Mouse (Mus musculus) kidney, adult 8-10 months (tissue): ENCODE data around the gene Mvb12a.

Source experiments
- DNase-seq, 2 experiments: peaks; one replicate each; pipeline ENCODE4 v3.0.0; 2022

The Mvb12a gene

DNA sequence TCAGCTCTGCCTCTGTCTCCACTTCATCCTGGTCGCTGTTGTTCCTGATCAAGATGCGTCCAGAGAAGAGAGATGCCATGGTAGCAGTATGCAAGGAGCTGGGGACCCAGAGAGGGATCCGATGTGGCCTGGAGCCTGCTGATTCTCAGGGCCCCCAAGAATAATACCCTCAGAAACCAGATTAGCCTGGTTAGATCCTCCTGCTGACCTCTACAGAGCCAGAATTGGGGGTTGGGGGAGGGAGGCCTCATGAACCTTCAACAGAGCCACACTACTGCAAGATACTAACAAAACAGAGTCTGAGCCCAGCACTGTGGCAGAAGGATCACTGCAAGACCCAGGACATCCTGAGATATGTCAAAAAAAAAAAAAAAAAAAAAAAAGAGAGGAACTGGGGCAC is 23.8 kb downstream of the Mvb12a start, which contains the start of gene Nxnl1:
Gene Nxnl1 (minus strand): TSS at position 101 of the 400 bp plus-strand sequence.
- no peak for DNase-seq

DNA sequence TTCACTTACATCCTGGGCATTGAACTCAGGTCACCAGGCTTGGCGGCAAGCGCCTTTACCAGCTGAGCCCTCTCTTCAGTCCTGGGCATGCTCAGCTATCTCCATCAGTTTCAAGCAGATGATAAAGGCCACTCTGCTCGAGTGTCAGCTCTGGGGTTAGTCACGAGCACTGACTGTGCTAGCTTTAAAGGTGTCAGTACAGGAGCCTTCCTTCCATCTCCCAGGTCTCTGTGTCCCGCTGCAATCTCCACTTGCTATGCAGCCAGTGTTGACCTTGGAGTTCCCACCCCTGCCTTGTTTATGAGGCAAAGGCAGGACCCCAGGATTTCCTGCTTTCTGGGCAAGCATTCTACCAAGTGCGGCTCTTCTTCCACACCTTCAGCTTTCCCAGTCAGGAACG is 24.9 kb downstream of the Mvb12a start:
- DNase-seq, result no peak

DNA sequence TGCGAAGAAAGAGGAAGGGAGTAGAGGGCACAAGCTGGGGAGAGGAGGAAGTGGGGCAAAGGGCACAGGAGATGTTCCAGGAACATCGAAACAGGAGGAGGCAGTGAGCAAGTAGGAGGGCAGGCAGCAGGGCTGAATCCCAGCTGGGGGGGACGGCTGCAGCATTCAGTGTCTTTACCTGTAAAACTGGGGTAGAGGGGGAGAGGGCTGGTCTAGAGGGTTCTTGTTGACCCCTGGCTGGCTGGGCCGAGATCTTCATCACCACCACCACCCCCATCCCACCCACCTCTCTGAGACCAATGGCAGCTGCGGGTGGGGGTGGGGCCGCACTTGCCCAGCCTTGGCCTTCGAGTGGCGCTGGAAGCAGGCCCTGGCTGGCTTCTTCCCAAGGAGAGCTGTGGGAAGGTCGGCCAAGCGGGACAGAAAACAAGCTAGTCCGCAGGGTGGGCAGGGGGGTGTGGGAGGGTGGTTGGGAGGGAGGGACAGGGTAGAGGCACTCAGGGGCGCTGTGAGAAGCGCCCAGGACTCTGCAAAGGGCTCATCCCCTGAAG is 25.7 kb downstream of the Mvb12a start, which contains the start of gene Slc27a1:
Gene Slc27a1 (plus strand): TSS at position 496 of the 551 bp plus-strand sequence.
- peak; percentile 87 to 92 for DNase-seq

DNA sequence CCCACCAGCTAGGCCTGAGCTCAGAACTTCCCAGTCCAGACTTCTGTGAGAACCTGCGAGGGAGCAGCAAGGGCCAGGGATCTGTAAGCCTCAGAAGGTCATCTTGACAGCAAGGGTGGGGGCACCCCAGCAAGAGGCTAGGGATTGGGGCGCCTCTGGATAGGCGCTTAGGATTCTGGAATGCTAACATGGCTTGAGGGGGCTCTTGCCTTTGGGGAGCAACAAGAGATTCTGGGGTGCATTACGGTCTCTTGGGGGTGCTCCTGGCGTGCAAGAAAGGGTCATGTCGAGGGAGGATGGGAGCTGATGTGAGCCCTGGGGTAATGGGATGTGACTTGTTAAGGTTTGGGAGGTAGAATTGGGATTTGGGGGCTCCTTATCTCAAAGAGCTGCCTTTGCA is 26.2 kb downstream of the Mvb12a start:
- peak in 1 of 2 experiments; percentile 39 for DNase-seq

DNA sequence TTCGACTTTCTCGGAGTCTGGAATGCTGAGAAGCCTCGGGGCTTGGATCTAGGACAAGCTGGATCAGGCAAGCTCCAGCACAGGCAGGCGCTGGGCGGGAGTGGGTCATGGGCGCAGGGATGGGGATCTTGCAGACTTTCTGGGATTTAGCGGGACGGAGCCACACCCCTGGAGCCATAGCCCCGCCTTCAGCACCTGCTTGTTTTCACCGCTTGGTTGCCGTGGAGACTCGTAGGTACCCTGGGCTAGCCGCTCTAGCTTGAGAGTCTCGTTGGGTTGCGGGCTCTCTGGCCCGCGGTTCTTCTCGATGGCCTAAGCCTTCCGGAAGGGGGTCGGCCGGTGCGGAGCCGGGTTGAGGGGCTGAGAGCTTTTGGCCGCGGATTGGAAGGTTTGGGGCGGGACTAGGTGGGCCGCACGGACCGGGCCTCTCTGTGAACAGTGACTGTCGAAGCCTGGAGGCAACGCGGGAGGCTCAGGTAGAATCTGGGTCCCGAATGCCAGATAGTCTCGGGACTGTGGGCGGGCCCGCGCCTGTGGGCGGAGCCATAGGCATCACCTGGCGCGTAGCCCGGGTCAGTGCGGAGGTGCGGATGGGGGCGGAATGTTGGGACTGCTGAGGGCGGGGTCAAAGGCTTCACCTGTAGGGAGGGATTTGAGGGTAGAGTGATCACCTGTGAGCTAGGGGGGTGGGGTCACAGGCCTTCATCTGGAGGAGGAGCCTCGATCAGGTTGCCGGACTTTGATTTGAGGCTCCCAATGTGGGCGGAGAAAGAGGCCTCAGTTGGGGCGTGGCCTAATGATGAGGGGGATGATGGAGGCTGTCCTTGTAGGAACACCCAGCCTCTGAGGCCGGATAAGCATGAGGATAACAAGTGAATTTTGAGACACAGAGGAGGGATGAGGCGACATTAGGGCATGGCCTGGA is 26.9 kb downstream of the Mvb12a start:
- DNase-seq, result peak; percentile 97 to 99

GRCm38 (mm10) chr8:71570291-71570954 is 27.7 kb downstream of the Mvb12a start:
- DNase-seq, result peak; percentile 99

DNA sequence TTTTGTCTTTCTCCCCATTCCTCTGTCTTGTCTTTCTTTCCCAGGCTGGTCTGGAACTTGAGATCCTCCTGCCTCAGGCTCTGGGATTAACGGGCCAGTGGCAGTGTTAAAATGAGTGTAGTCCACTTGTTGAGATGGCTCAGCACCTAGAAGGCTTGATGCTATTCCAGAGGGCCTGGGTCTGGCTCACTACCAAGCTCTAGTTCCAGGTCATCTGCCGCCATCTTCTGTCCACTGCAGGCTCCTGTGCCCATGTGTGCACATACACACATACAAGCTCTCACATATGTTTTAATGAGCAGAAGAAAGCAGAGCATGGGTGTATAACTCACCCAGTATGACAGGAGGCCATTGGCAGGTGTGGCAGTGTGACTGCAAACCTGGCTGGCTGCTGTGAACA is 29.4 kb downstream of the Mvb12a start:
- DNase-seq, result no peak

- peak; percentile 69 to 73 for DNase-seq
These were observed 30.3 kb downstream of the Mvb12a start for GRCm38 (mm10) chr8:71572847-71573633.

DNA sequence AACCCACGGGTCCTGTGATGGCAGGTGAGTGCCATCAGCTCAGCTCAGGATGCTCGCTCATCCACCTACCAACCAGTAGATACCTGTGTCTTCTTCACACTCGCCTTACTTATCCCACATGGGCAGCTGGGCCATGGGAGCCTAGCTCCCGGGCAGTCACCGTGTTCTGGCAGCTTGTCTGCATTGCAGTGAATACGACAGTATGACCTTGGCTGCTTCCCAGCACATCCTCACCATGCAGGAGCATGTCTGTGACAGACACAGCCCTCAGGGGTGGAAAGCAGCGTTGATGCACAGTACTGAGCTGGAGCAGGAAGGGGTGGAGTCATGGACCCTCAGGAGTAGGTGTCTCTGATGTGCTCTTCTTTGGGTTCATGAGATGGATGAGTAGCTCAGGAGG is 31.7 kb downstream of the Mvb12a start:
- no peak for DNase-seq

GRCm38 (mm10) chr8:71575020-71575419 is 32.3 kb downstream of the Mvb12a start:
- no peak for DNase-seq

GRCm38 (mm10) chr8:71577856-71578387 is 35.2 kb downstream of the Mvb12a start:
- no peak for DNase-seq

DNA sequence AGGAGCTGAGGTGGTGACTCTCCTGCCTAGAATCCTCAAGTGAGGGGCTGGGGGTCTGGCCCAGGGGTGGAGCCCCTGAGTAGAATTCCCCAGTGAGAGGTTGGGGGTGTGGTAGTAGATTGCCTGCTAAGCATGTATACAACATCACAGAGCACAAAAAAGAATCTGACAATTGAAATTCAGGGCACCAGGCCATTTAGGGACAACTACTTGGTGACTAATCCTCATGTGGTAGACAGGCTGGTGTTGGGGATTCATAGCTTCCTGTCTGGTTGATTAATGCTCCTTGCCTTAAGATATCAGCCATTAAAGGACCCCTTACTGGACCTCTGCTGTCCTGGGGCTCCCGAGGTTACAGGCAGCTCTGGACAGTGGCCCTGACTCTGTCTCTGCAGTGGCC is 36.3 kb downstream of the Mvb12a start:
- DNase-seq, result no peak

DNA sequence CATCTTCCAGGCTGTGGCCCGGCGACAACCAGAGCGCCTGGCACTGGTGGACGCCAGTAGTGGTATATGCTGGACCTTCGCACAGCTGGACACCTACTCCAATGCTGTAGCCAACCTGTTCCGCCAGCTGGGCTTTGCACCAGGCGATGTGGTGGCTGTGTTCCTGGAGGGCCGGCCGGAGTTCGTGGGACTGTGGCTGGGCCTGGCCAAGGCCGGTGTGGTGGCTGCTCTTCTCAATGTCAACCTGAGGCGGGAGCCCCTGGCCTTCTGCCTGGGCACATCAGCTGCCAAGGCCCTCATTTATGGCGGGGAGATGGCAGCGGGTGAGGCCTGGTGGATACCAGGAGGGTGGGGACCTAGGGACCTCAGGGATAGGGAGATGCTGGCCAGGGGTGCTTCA is 36.8 kb downstream of the Mvb12a start:
- no peak for DNase-seq

DNA sequence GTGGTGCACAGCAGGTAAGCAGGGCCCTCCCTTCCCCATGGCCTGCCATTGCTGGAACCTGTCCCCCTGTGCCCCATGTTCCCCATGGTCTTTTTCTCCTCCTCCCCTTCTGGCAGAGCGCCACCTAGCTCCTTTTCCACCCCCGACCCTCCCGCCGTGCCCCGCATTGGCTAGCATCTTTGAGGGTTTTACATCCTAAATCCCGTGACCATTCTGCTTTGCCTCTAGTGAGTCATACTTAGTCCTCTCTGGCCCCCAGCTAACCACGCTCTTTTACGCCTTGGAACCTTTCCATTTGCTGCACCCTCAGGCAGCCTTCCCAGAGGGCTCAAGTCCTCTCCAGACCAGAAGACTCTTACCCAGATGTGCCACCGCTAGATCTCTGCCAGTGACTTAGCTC is 37.5 kb downstream of the Mvb12a start:
- no peak for DNase-seq

DNA sequence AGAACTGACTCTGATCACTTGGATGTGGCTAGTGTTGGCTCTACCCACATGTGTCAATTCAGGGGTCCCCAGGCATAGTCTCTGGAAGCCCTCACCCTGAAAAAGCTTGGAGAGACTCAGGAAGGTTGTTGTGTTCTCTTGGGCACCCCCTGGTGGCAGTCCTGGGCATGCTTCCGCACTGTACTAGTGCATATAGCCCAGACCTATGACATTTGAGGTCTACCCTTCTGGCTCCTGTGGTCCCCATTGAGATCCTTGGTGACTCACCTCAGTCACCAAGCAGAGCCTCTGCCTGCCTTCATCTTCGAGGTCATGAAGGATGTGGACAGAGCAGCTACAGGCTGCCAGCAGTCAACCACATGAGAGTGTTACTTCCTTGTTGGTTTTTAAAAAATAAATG is 44.2 kb downstream of the Mvb12a start:
- peak in 1 of 2 experiments; percentile 59 for DNase-seq

- DNase-seq, result no peak
These were observed 46.0 kb downstream of the Mvb12a start for GRCm38 (mm10) chr8:71588762-71589161.

GRCm38 (mm10) chr8:71591017-71591416 is 48.3 kb downstream of the Mvb12a start:
- no peak for DNase-seq

GRCm38 (mm10) chr8:71591471-71592373 is 49.0 kb downstream of the Mvb12a start, which contains the start of gene Pgls:
TSS of gene Pgls (plus strand) at chr8:71592176.
- peak; percentile 94 to 95 for DNase-seq

GRCm38 (mm10) chr8:71592374-71593170 is 49.9 kb downstream of the Mvb12a start:
- DNase-seq, result peak; percentile 80 to 84
